Mouse (Mus musculus) cortical plate, adult 2 months (tissue): ENCODE measurements at regions not wholly inside any gene's neighbourhood (a gene's known extent, or its start where the extent isn't known, plus 50 kb on each side); places are given as distances from the start of the nearest gene placed in this dataset.
A peak's percentile ranks its signal among the peaks of the same experiment; 100 is the strongest.

Experiments used
- H3K27ac ChIP-seq: fragments of 200-500 bp; 2 replicates; pipeline ENCODE4 v1.5.1; 2012; ENCODE audit warnings: low read length, control low read depth, inconsistent platforms; ENCODE audit not compliant: insufficient read depth
- H3K4me1 ChIP-seq: fragments of 200-500 bp; 2 replicates; pipeline ENCODE4 v1.6.1; 2011; ENCODE audit warnings: low read length; ENCODE audit not compliant: control insufficient read depth, insufficient read depth
- H3K4me3 ChIP-seq: fragments of 200-500 bp; 2 replicates; pipeline ENCODE4 v1.5.1; 2011; ENCODE audit warnings: mild to moderate bottlenecking, low read length, control low read depth; ENCODE audit not compliant: insufficient read depth
- CTCF ChIP-seq: fragments of 200-500 bp; IDR thresholded peaks from 2 replicates; pipeline ENCODE4 v1.5.1; 2011; ENCODE audit warnings: mild to moderate bottlenecking, control low read depth, low read length; ENCODE audit not compliant: insufficient read depth; ENCODE audit errors: extremely low read depth
- POLR2A ChIP-seq: fragments of 200-500 bp; IDR thresholded peaks from 2 replicates; pipeline ENCODE4 v1.6.1; 2011; ENCODE audit warnings: mild to moderate bottlenecking, low read length, control low read depth; ENCODE audit not compliant: insufficient read depth; ENCODE audit errors: extremely low read depth

DNA sequence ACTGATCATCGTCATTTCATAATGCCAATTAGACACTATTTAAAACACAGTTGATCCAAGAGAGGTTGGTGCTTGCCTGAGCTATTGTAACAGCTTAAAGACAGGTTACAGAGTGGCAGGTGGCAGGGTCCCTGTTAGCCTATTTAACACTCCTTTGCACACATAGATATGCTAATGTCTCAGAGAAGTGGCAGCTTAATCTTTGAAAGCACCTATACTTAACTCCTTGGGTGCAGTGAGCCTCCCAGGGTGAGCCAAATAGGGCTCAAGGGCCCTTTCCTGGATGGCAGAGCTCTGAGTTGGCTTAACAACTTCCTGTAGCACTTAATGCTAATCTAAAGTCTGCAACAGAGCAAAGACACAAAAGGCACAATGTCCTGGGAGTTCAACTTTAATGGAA is 1105.5 kb downstream of the Cntnap5b start:
- H3K4me3 ChIP-seq: no peak overlapping the region
- H3K4me1 ChIP-seq: no peaks in the 10 kb centered on the region
- no peak for TF ChIP-seq CTCF
- no peak for TF ChIP-seq POLR2A
- H3K27ac ChIP-seq: no peak overlapping the region

DNA sequence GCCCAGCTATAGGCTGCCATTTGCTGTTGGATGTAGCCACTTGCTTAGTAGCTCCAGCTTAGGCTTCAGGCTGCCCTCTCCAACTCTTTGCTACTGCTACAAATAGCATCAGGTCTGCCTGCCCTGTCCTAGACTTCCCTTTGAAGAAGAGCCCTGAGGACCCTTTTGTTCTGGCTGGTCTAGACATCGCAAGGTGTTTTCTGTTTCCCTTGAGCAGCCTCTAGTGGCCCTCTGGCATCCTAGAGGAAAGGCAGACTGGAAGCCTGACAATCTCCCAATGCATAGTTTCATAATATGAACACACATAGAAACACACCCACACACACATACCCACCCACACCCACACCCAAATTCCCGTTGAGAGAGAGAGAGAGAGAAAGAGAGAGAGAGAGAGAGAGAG is 1114.8 kb downstream of the Cntnap5b start:
- no peaks in the 10 kb centered on the region for H3K4me1 ChIP-seq
- no peak overlapping the region for H3K4me3 ChIP-seq
- TF ChIP-seq POLR2A: no peak
- peak; percentile 31; the same call in 1 of the 2 replicates for TF ChIP-seq CTCF
- no peak overlapping the region for H3K27ac ChIP-seq

DNA sequence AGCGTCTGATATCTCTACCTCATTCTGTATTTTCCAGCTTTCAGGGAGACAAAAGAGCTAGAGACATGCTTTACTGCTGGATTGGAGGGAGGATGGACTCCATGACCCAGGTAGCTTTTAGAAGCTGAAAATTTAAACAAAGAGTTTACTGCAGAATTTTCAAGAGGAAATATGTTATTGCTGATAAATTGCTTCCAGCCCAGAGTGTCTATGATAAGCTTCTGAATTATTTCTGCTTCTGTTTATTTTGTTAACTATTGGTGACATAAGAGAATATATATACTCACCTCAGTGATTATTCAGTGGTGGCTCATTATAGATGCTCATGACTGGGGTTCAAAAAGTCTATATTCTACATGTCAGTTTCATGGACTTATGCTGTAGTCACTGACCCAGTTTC is 1115.8 kb downstream of the Cntnap5b start:
- Histone ChIP-seq H3K4me1 (no peaks in the 10 kb centered on the region), H3K27ac (no peak overlapping the region), H3K4me3 (no peak overlapping the region)
- TF ChIP-seq POLR2A (no peak), CTCF (no peak)

DNA sequence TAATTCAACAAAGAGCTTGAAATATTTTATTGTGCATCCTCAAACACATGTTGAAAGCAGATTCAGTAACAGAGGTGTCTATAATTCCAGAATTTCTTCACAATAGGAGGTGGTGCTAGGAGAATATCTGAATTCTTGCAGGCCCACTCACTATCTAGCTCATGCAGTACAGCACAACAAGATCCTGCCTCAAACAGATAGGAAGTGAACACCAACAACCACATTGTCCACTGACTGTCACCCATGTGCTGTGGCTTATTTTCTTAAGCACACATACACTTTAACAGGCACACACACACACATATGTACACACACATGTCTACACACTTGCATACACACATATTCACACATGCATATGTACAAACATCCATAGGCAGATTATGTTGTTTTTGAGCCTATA is 1150.3 kb downstream of the Cntnap5b start:
- TF ChIP-seq POLR2A (no peak), CTCF (no peak)

DNA sequence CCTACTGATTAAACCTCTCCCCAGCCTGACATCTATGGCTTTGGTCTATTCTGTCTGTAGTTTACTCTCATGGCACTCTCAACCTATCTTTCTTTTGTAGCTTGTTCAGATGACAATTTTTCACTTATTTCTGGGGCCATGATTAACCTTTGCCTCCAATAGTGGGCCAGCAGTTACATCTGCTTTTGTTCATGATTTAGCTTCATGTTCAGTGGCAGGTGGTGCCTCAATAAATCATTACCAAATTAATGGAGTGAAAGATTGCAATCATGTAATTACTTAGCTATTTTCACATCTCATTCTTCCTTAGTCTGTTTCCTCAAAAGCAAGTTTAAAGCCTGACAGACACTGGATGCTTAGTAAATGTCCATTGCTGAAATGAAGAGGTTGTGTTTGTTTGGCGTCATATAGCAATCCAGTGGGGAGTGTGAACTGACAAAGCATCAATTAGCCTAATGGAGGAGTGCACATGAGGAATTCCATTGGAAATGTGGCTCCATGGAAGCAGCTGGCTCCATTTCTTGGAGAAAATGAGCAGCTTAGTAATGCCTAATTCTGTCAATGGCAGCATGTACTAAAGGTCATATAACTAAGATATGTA is 1155.7 kb downstream of the Cntnap5b start:
- Histone ChIP-seq H3K4me3 (no peak overlapping the region), H3K27ac (no peak overlapping the region), H3K4me1 (no peaks in the 10 kb centered on the region)
- TF ChIP-seq CTCF (no peak), POLR2A (no peak)

More for the DNA sequence above, 1150.3 kb downstream of the Cntnap5b start:
- Histone ChIP-seq H3K27ac (no peak overlapping the region), H3K4me1 (no peaks in the 10 kb centered on the region), H3K4me3 (no peak overlapping the region)

DNA sequence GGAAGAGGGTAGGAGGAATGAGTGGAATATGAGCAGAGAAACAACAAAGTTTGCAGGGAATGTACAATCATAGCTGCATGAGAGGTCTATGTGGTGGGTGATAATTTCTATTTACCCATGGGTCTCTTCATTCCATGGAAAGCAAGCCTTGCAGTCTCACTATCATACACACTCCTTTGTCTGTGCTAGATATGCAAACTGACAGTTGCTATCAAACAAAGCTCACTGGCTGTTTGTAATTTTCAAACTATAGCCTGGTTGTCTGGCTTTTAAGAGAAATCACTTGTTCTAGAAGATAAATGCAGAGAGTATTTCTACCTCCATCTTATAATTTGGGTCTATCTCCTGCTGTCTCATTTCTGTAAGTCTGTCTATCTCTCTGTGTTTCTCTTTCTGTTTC is 1194.7 kb downstream of the Cntnap5b start:
- no peak overlapping the region for H3K27ac ChIP-seq
- H3K4me1 ChIP-seq: no peaks in the 10 kb centered on the region
- no peak overlapping the region for H3K4me3 ChIP-seq
- no peak for TF ChIP-seq CTCF
- no peak for TF ChIP-seq POLR2A

DNA sequence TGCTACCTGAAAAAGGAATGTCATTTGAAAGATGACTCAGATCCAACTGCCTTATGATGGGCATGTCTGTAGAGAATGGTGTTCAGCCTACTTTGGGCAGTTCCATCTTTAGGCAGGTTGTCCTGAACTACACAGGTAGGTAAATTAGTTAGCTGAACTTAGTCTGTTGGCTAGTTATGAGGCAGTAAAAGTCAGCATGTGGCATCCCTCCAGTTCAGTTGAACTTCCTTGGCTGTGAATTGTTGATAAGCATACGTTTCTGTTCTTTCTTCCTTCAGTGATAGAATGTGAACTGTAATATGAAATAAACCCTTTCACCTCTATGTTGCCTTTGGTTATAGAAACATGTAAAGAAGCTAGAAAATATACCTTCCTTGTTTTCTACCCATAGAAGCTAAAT is 1198.8 kb downstream of the Cntnap5b start:
- H3K4me3 ChIP-seq: no peak overlapping the region
- TF ChIP-seq POLR2A (no peak), CTCF (no peak)

DNA sequence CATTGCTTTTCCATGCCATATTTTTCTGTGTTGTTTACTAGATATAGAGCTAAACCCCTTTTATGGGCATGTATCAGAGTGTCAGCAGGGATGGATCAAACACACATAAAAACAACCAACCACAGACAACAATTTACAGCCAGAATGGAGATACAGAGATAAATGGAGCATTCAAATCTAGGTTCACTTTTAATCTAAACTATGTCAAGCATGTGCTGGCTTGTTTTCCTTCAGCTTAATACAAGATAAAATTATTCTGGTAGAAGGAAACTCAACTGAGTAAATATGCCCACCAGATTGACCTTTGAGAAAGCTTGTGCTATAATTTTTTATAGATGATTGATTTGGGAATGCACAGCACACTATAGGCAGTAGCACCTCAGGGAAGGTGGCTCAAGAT is 1199.7 kb downstream of the Cntnap5b start:
- no peak overlapping the region for H3K4me3 ChIP-seq
- H3K4me1 ChIP-seq: no peaks in the 10 kb centered on the region
- TF ChIP-seq POLR2A (no peak), CTCF (no peak)
- no peak overlapping the region for H3K27ac ChIP-seq

More for the DNA sequence above, 1198.8 kb downstream of the Cntnap5b start:
- Histone ChIP-seq H3K4me1 (no peaks in the 10 kb centered on the region), H3K27ac (no peak overlapping the region)

DNA sequence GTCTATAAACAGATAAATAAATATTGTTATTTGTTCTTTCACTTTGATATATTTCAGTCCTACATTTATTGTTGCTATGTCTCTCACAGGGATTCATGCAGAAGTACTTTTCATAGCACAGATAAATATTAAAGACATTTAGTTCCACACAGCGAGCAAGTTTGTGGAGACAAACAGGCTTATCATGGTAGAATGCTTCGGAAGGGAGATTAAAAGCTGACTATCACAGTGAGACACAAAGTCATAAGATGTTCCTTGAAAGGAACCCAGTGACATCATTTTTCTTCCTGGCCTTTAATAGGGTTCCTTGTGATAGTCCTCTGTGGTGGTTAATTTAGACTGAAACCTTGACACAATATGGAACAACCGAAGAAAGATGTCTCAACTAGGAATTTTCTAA is 1201.1 kb downstream of the Cntnap5b start:
- no peak overlapping the region for H3K4me3 ChIP-seq
- no peak for TF ChIP-seq CTCF
- TF ChIP-seq POLR2A: no peak
- no peak overlapping the region for H3K27ac ChIP-seq
- no peaks in the 10 kb centered on the region for H3K4me1 ChIP-seq
